Mouse (Mus musculus) embryo, embryonic 10.5 days (tissue): ENCODE measurements around the gene Lrrc26.
A peak's percentile ranks its signal among the peaks of the same experiment; 100 is the strongest.

Experiments used
- DNase-seq: peaks from one replicate; pipeline ENCODE4 v3.0.0-alpha.2; 2015; ENCODE audit warnings: low spot score

Lrrc26 gene

DNA sequence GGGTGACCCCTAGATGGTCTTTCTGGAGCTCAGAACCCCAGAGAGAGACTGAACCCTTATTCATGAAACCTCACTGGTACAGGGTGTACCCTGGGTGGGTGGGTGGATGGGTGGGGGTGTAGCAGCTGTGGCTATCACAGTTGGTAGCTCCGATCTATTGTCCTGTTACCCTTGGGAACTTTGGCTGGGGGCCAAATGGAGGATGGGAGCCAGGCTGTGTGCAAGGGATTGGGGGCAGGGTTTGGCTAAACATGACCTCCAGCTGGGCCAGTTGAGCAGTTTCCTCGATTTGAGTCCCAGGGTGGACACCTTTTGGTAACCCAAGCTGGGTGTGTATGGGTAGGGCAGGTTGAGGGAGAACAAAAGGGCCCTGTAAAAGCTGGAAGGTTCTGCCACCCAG is 23.0 kb upstream of the Lrrc26 start:
- no peak for DNase-seq

- no peak for DNase-seq
Measured at GRCm38 (mm10) chr2:25267241-25267640, 22.5 kb upstream of the Lrrc26 start.

DNA sequence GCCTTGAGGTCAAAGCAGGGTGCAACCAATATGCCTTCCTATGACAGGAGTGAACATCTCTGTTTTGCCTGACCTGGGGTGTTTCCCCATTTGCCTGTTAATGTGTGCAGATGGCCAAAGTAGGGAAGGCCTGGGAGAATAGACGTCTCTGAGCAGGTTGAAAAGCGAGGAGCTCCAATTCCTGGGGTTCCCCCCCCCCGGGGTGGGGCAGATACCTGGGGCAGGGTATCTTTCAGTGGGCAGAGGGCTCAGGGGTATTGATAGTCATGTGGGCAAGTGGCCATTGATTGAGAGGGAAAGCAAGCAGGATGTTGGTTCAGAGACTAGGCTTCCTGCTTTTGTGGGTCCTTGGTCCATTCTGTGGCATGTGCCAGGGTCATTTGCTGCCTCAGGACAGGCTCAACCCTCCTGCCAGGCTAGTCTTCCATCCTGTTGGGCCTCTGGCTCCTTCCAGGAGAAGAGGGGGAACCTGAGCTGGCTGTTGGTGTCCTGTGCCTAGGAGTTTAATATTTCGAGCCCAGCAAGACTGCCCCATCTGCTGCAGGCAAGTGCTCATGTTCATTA is 21.9 kb upstream of the Lrrc26 start:
- DNase-seq = no peak

GRCm38 (mm10) chr2:25271827-25272511 is 17.7 kb upstream of the Lrrc26 start, which contains the start of the genes Ssna1 and Anapc2:
Ssna1 (minus strand) TSS chr2:25272438.
Anapc2 (plus strand) TSS chr2:25272478.
- peak; percentile 98 for DNase-seq

DNA sequence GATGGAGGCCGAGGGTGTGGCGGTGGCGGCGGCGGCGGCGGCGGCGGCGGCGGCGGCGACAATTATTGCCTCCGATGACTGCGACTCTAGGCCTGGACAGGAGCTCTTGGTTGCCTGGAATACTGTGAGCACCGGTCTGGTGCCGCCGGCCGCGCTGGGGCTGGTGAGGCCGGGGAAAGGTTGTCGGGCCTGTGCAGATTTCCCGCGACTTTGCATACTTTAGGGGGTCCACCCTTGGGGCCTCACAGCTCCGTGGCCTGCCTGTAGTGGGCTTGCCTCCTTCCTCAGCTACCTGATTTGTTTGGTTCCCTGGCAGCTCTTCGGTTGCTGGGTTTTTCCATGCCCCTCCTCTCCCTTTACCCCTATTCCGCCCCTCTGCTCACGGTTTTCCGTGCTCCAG is 17.2 kb upstream of the Lrrc26 start:
- no peak for DNase-seq

GRCm38 (mm10) chr2:25273010-25273409 is 16.7 kb upstream of the Lrrc26 start:
- no peak for DNase-seq

DNA sequence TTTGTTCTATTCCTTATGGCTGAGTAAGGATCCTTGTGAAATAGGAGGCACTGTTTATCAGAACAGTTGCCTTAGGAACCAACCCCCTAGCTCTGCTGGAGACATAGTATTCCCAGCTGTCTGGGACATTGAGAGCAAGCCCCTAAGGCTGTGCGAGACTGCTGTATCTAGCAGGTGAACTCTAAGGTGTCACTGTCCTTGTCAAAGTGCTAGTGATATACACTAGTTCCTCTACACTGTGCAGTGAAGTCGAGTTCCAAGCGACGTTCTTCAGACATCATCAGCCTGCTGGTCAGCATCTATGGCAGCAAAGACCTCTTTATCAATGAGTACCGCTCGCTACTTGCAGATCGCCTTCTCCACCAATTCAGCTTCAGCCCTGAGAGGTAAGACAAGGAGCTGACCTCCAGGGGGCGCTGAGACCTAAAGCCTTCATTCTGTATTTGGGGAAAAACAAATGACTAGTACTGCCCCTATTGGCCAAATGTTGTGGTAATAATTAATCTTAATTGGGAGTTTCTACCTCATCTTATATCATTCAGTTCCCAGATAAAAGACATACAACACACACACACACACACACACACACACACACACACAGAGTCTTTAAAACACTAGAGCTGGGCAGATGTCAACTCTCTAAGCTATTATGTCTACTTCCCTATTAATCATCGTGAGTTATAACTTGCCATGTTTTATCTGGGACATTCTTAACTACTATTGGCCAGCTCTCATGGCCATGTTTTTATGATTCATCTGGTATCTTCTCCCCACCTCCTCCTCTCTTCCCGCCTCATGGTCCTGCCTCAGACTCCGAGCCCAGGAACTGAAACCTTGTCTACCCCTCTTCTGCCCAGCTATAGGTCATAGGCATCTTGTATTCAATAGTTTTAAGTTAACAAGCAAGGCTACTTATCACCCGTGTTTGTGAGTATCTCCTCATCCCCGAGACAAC is 10.5 kb upstream of the Lrrc26 start:
- DNase-seq = peak; percentile 89

DNA sequence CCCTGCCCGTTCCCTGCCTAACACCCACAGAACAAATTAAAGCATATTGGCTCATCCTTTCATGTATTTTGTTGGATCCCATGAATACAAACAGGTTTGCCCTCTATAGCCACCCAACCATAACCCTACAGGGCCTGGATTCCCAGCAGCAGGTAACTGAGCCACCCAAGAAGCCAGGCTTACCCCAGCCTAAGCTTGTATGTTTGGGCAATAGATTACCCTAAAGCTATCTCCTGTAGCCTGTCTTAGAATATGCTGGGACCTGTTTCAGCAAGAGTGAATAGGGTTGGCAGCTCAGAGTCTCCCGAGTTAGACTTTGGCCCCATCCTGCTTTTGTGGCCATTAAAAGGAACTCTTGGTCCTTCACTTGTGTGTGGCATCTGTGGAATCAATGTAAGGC is 4.2 kb upstream of the Lrrc26 start:
- no peak for DNase-seq

GRCm38 (mm10) chr2:25286314-25286713 is 3.4 kb upstream of the Lrrc26 start:
- no peak for DNase-seq

DNA sequence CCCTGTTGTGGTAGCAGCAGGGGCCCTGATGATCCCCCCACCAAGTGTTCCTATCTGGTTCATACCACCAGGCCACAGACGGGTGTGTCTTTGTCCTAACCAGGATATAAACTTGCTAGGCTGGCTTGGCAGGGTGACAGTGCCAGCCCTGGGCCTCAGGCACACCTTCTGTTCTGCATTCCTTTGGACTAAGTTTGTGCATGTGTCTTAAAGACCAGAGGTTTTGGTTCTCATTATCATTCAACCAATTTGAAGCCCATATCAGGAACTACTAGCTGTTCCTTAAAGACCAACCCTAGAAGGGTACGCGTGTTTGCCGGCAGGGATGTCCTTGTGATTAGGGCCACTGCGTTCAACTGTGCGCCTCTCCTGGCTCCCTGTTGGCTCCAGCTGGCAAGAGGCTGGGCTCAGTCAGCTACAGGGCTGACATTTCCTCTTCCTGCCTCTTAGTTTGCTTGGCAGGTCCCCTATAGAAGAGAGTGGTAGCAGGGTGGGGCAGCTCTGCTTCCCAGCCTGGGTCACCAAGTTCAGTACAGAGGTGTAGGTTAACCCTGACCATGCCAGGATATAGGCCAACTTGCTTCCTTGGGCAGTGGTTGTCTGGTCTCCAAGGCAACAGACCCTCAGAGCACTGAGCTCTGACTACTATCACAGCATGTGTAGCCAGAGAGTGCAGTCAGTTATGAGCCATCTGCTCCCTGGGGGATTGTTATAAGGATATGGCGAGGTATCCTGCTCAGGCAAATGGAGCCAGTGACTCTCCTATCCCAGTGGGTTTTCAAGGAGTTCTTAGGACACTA is 2.7 kb upstream of the Lrrc26 start:
- no peak for DNase-seq

DNA sequence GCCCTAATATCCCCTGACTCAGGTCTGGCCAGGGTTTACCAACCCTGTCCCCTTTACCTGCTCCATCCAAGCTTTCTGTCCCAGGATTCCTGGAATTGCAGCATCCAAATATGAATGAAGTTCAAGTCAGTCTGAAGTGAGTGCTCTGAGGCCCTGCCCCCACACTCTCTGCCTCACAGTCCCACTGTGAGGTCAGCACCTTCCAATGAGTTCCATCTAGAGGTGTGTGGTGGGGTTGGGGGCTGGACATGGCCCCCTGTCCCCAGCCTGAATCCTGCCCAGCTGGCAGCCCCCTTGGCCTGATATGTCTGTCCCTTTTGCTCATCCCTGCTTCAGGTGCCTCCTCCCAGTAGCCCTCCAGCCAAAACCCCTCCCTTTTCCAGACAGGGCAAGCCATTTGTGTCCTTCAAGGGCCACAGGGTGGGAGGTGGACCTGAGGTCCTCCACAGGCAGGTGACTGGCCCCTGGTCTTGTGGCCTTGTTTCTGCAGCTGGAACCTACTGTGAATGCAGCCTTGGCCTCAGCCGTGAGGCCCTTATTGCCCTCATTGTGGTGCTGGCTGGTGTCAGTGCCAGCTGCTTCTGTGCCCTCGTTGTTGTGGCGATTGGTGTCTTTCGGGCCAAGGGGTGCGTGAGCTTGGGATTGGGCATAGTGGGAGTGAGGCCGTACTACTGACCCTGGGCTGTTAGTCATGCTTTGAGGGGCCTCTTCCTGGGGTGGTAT is 1.6 kb upstream of the Lrrc26 start, which contains the start of gene Tmem210:
Tmem210 (plus strand) TSS at position 219 of the 723 bp plus-strand sequence.
- no peak for DNase-seq

- DNase-seq = no peak
Measured at GRCm38 (mm10) chr2:25288734-25289345, 875 bp upstream of the Lrrc26 start.

GRCm38 (mm10) chr2:25290101-25290815 is 543 bp downstream of the Lrrc26 start:
- no peak for DNase-seq

DNA sequence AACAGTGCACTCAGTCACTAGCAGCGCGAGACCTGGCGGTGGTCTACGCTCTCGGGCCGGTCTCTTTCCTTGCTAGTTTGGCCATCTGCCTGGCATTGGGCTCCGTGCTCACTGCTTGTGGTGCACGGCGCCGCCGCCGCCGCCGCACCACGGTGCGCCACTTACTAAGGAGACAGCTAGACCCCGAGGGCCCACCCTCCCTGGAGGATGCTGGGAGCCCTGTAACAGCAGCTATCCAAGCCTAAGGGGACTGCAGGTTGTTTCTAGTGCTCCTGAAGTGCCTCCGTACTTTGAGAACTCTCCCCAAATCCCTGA is 1.1 kb downstream of the Lrrc26 start:
- DNase-seq = no peak

- DNase-seq = no peak
Measured at GRCm38 (mm10) chr2:25291184-25292053, 1.7 kb downstream of the Lrrc26 start.

GRCm38 (mm10) chr2:25292054-25292544 is 2.4 kb downstream of the Lrrc26 start:
- no peak for DNase-seq

- DNase-seq = peak; percentile 88
Measured at GRCm38 (mm10) chr2:25292856-25293255, 3.1 kb downstream of the Lrrc26 start.

DNA sequence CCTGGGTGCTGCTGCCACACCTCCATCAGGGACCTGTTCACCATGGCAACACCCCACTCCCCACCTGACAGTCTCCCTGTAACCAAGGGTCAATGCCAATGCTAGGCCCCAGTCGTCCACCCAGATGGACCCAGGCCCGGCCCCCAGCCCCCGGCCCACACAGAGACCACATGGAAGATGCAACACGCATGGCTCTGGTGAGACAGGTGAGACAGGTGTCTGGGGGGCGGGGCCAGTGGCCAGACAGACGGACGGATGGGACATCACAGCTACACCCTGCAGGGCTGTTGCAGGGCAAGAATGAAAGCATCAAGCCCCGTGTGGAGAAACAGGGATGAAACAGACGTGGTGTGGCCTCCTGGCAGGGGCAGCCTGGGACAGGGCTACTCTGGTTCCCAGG is 4.0 kb downstream of the Lrrc26 start:
- DNase-seq = no peak

DNA sequence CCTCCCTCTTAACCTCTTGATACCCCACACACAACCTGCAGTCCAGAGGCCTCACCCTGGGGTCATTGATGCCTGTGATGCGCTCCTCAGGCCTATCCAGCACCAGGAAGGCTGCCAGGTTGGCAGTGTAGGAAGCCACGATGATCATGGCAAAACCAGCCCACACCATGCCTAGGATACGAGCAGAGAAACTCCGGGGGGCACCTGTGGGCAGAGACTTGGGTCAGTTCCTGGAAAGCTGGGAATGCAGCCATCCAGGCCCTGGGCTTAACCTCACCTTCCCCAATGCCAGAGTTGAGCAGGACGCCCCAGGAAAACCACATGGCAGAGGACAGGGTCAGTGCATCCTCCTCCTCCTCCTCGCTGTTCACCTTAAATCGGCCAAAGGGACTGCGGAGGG is 7.4 kb downstream of the Lrrc26 start:
- no peak for DNase-seq
